Mouse (Mus musculus) hematopoietic stem cell, adult 5-6 weeks (primary cell): ENCODE measurements at regions not wholly inside any gene's neighbourhood (a gene's known extent, or its start where the extent isn't known, plus 50 kb on each side); places are given as distances from the start of the nearest gene placed in this dataset.

Source experiments
- ATAC-seq, 2 experiments: fragments of 125-278 bp in 1 of 2; replicated peaks in 1 of 2; 2 replicates each; pipeline ENCODE4 v1.8.0; 2016 to 2017; ENCODE audit warnings: inconsistent platforms in 2 of 2, mild to moderate bottlenecking in 2 of 2, moderate number of reproducible peaks in 2 of 2, low read depth in 1 of 2, moderate TSS enrichment in 1 of 2; ENCODE audit not compliant: low FRiP score in 2 of 2, poor library complexity in 2 of 2, severe bottlenecking in 2 of 2, insufficient read depth in 1 of 2, low TSS enrichment in 1 of 2

- ATAC-seq: no peak
These were observed 362.4 kb downstream of the 1700129C05Rik start for GRCm38 (mm10) chr14:58780306-58780705.

GRCm38 (mm10) chr14:58778675-58779074, 364.0 kb downstream of the 1700129C05Rik start:
- ATAC-seq: no peak

- ATAC-seq: no peak
These were observed 381.4 kb downstream of the 1700129C05Rik start for GRCm38 (mm10) chr14:58761291-58761690.

GRCm38 (mm10) chr14:58759759-58760158, 382.9 kb downstream of the 1700129C05Rik start:
- ATAC-seq: no peak

- ATAC-seq: no peak
These were observed 388.9 kb downstream of the 1700129C05Rik start for GRCm38 (mm10) chr14:58753781-58754180.

- no peak for ATAC-seq
These were observed 389.6 kb downstream of the 1700129C05Rik start for GRCm38 (mm10) chr14:58753136-58753535.

GRCm38 (mm10) chr14:58726418-58726817, 416.3 kb downstream of the 1700129C05Rik start:
- ATAC-seq: no peak

- no peak for ATAC-seq
These were observed 427.8 kb downstream of the 1700129C05Rik start for GRCm38 (mm10) chr14:58714856-58715255.

GRCm38 (mm10) chr14:58709861-58710260, 432.8 kb downstream of the 1700129C05Rik start:
- ATAC-seq: no peak

- ATAC-seq: no peak
These were observed 433.4 kb downstream of the 1700129C05Rik start for GRCm38 (mm10) chr14:58709281-58709680.

GRCm38 (mm10) chr14:58701765-58702164, 440.9 kb downstream of the 1700129C05Rik start:
- ATAC-seq: 0 out of 4 replicates have a peak, but pooled peaks of 1 of the 2 experiments have one; percentile 37

GRCm38 (mm10) chr14:58691129-58691828, 451.4 kb downstream of the 1700129C05Rik start:
- no peak for ATAC-seq

- no peak for ATAC-seq
These were observed 454.9 kb downstream of the 1700129C05Rik start for GRCm38 (mm10) chr14:58687814-58688213.

GRCm38 (mm10) chr14:58678781-58679180, 463.9 kb downstream of the 1700129C05Rik start:
- ATAC-seq: no peak

GRCm38 (mm10) chr14:58678126-58678656, 464.5 kb downstream of the 1700129C05Rik start:
- ATAC-seq: no peak

GRCm38 (mm10) chr14:58675146-58675545, 467.5 kb downstream of the 1700129C05Rik start:
- no peak for ATAC-seq

GRCm38 (mm10) chr14:58663946-58664345, 478.7 kb downstream of the 1700129C05Rik start:
- ATAC-seq: no peak

- no peak for ATAC-seq
These were observed 480.1 kb downstream of the 1700129C05Rik start for GRCm38 (mm10) chr14:58662601-58663000.

- ATAC-seq: no peak
These were observed 481.3 kb downstream of the 1700129C05Rik start for GRCm38 (mm10) chr14:58661416-58661815.
